Mouse (Mus musculus): ENCODE measurements at regions not wholly inside any gene's neighbourhood (a gene's known extent, or its start where the extent isn't known, plus 50 kb on each side); places are given as distances from the start of the nearest gene placed in this dataset.

GRCm38 (mm10) chr3:41488229-41488774, 67.2 kb upstream of the Jade1 start:
- no peak for TF ChIP-seq CTCF (IDR thresholded peaks at IDR 0.05; ENCODE audit: insufficient read depth, low read depth, low read length)
- no peak for TF ChIP-seq POLR2A (IDR thresholded peaks at IDR 0.05; ENCODE audit: insufficient read depth, low read depth, low read length)
